Mouse (Mus musculus) Patski (cell line): Measurements from ENCODE around the gene Akp3. TPM values are rescaled to one million over a fixed set of nuclear protein-coding genes. Genes with fewer than 3 reads are reported as not detected.

Source experiments
- ATAC-seq: fragments of 100-300 bp; one replicate; pipeline ENCODE4 v1.8.0; 2021
- CTCF ChIA-PET: fragments of 350-600 bp; sonication (Branson Sonifier 250); formaldehyde crosslinking; loops from one replicate; lab custom pipeline; 2022; ENCODE audit warnings: inconsistent platforms; lab: Charles Lee
- POLR2A ChIA-PET: fragments of 350-600 bp; sonication (Branson Sonifier 250); formaldehyde crosslinking; loops from one replicate; lab custom pipeline; 2022; ENCODE audit warnings: antibody characterized with exemption, inconsistent platforms; lab: Charles Lee
- DNase-seq: peaks from one replicate; pipeline ENCODE4 v3.0.0-alpha.2; 2011; ENCODE audit warnings: low read depth, low spot score
- H3K27me3 ChIP-seq: fragments of 371-371 bp; one replicate; pipeline ENCODE4 v1.5.1; 2021
- CTCF ChIP-seq: fragments of 100-300 bp; IDR thresholded peaks from one replicate; pipeline ENCODE4 v1.5.1; 2021
- in situ Hi-C: fragments of 300-500 bp; cut with MboI; formaldehyde crosslinking; loops from 3 replicates; pipeline ENCODE4 v1.11.1; 2018; ENCODE audit warnings: low pct_unique_long_range_greater_than_20kb, mixed read lengths
- polyA plus RNA-seq: library from polyadenylated mRNA; unstranded; gene quantifications from one replicate; pipeline ENCODE4 v1.2.3, GENCODE M21; 2021

Gene Akp3
- polyA plus RNA-seq, 1 experiment from 2014 or later: 0.06 TPM

GRCm38 (mm10) chr1:87175852-87176292 is 51.1 kb downstream of the Akp3 start:
- ChIA-PET CTCF (interaction anchor here (0.7 to 4.3 kb wide), 4 partner anchors 11 to 136 kb away, joined by 3 to 37 read pairs (median 4); no protein-coding TSS in a partner anchor), POLR2A (interaction anchor here (0.9 kb wide), 1 partner anchor 11 kb away, joined by 3 read pairs; no protein-coding TSS in a partner anchor)
- in situ Hi-C loops: loop anchor here (10.0 kb wide), 1 partner anchor 731 kb away; no protein-coding TSS in a partner anchor
- H3K27me3 ChIP-seq: no peaks in the 10 kb centered on the region
- ATAC-seq: peak; percentile 68
- no peak for TF ChIP-seq CTCF
- peak; percentile 89 for DNase-seq

Other genes starting within 250 kb of the Akp3 start
- gene Alppl2, start 35.0 kb upstream of the Akp3 start, polyA plus RNA-seq: not detected
- gene Alpi, start 23.4 kb upstream of the Akp3 start, polyA plus RNA-seq: 0.04 TPM
- gene Ecel1, start 31.5 kb downstream of the Akp3 start, polyA plus RNA-seq: 0.45 TPM
- gene Prss56, start 58.3 kb downstream of the Akp3 start, polyA plus RNA-seq: 0.06 TPM
- gene Chrnd, start 65.6 kb downstream of the Akp3 start, polyA plus RNA-seq: not detected
- gene Chrng, start 79.7 kb downstream of the Akp3 start, polyA plus RNA-seq: not detected
- 136 TPM for gene Eif4e2, start 88.9 kb downstream of the Akp3 start, polyA plus RNA-seq
- gene Efhd1, start 139.4 kb downstream of the Akp3 start, polyA plus RNA-seq: 26.0 TPM
- gene Gigyf2, start 202.0 kb downstream of the Akp3 start, polyA plus RNA-seq: 107 TPM